ENCODE assay signal across 9 mouse cellular contexts in genomic region chr1:134028161-134028846, GRCm38 (mm10). TPM values are rescaled to one million over a fixed set of nuclear protein-coding genes. Genes with fewer than 3 reads are reported as not detected.
DNase-seq lines count a peak whose midpoint lies in the region.
"Had no signal": no experiment of that assay in that cellular context is flagged by ENCODE, and none has a peak within 500 bp of the region (broad histone marks: within the 10 kb centered on the region; RNA-seq: fewer than 3 reads in every experiment).

No protein-coding gene starts in this region.

- peak; percentile 41 for DNase-seq in adrenal gland, postnatal 25 days
- DNase-seq in adrenal gland, adult 8-10 months = no peak
- DNase-seq in left cerebral cortex, adult 18-20 months (ENCODE audit: low spot score in 2 of 2) = peak; percentile 45 to 64
- no peak for DNase-seq in left cerebral cortex, adult 11 months (ENCODE audit: low spot score)
- DNase-seq in left cerebral cortex, adult 8-10 months (ENCODE audit: low spot score in 2 of 2) = peak; percentile 30 to 52
- peak; percentile 16 for DNase-seq in right cerebral cortex, postnatal 25 days
- DNase-seq in retina, postnatal 1 day = no peak
- no peak for DNase-seq in ovary, postnatal 10 days (ENCODE audit: low spot score)
- DNase-seq: cerebellum, adult 11-12 months had no signal

RNA-seq across cellular contexts. Expression of gene Fmod, which starts 8.8 kb away (rescaled TPM):
- 4.7 and 5.0 TPM in 2 replicates for total RNA-seq in adrenal gland, postnatal 25 days (2021)
- 10 to 100 TPM in 1 of 4 experiments, 1 to 10 TPM in 3; 6.9 to 10.7 (median 7.7) TPM for total RNA-seq in adrenal gland, adult 8-10 months (2022)
- total RNA-seq in left cerebral cortex, adult 18-20 months (2021) = 10 to 100 TPM; 27.5 to 28.4 TPM
- total RNA-seq in left cerebral cortex, adult 8-10 months (2022) = 10 to 100 TPM; 15.9 to 22.2 (median 20.9) TPM

RNA-seq across cellular contexts. Expression of gene Btg2, which starts 50.6 kb away (rescaled TPM):
- 17.8 and 18.1 TPM in 2 replicates for total RNA-seq in adrenal gland, postnatal 25 days (2021)
- total RNA-seq in adrenal gland, adult 8-10 months (2022) = 10 to 100 TPM; 28.1 to 56.5 (median 50.6) TPM
- total RNA-seq in left cerebral cortex, adult 18-20 months (2021) = 10 to 100 TPM; 18.7 to 22.2 TPM
- 10 to 100 TPM; 11.3 to 21.4 (median 12.1) TPM for total RNA-seq in left cerebral cortex, adult 8-10 months (2022)

Comparison
In these comparisons a context has a peak if more than half of its experiments do, and no peak if none do; other contexts are left out.
1. DNase-seq: peak in adrenal gland, postnatal 25 days (single experiment), left cerebral cortex, adult 18-20 months (2 of 2), left cerebral cortex, adult 8-10 months (2 of 2) and right cerebral cortex, postnatal 25 days (single experiment); none in adrenal gland, adult 8-10 months (single experiment), left cerebral cortex, adult 11 months (single experiment), retina, postnatal 1 day (single experiment) and ovary, postnatal 10 days (single experiment).